Mouse (Mus musculus): ENCODE measurements around the gene Usp46. TPM values are rescaled to one million over a fixed set of nuclear protein-coding genes. Genes with fewer than 3 reads are reported as not detected.

Usp46 gene
- polyA plus RNA-seq (2015; fragmentation: Nextera tagmentation; extraction: Ambion mirVana), result 10.1 and 12.6 TPM in 2 replicates

- peak; percentile 92 for DNase-seq
- no peaks in the 10 kb centered on the region for H3K27me3 ChIP-seq (ENCODE audit: insufficient read depth, low read length)
- peak within 1 kb of the TSS; percentile 96 for H3K27ac ChIP-seq (ENCODE audit: low read depth)
- WGBS (ENCODE audit: insufficient replicate concordance), result under 1% methylated on average over 34 of the region's 89 CpGs
- H3K36me3 ChIP-seq (replicated peaks; ENCODE audit: insufficient read depth, low read length), result no peaks in the 10 kb centered on the region
- peak within 1 kb of the TSS; percentile 91 for H3K4me3 ChIP-seq (ENCODE audit: low read depth, low read length)
- no peaks in the 10 kb centered on the region for H3K9me3 ChIP-seq (ENCODE audit: low read length)
- H3K9ac ChIP-seq (replicated peaks), result peak within 1 kb of the TSS; percentile 85
- no peak; the same call in 1 of the 2 replicates for TF ChIP-seq CTCF (IDR thresholded peaks at IDR 0.05; ENCODE audit: low read depth)
- no peak for TF ChIP-seq EP300 (IDR thresholded peaks at IDR 0.05; ENCODE audit: low read depth)
- ATAC-seq, result peak; percentile 91
- peaks cover 42% of the 10 kb centered on the region for H3K4me1 ChIP-seq (ENCODE audit: insufficient read depth)
- H3K4me2 ChIP-seq (ENCODE audit: low read depth, low read length), result peak within 1 kb of the TSS; percentile 82
Measured at GRCm38 (mm10) chr5:74067831-74068713, at the start of gene Usp46. Usp46 (minus strand) TSS chr5:74068431.

DNA sequence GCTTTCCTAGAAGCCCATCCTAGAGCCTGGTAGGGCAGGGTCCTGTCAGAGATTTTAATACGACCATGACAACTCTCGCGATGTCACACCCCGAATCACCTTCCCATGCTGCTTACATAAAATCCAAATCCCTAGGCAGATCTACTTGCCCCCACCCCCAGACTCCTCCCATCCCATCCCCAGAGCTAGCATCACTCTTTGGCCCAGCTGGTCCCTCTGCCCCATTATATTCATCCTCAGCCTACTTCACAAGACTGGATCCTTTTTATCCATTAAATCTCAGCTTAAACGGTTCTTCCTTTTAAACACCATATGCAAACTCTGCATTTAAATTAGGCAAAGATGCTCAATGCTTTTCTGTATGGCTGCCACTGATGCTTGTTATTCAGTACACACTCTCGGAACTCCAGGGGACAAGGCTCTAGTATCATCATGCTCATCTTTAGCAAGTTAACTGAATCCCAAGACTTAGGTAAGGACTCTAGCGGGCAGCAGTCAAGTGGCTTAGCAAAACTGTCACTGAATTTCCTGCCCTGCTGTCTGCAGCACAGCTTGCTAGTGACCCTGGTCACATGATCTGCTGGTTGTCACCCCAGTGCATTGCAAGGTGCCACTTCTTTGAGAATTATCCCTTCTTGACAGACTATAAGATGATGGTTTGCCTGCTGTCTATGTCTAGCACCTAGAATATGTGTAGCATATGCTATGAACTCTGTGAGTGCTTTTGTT is 45.9 kb upstream of the Usp46 start:
- Histone ChIP-seq H3K4me2 (ENCODE audit: low read depth, low read length) (no peak overlapping the region), H3K4me1 (ENCODE audit: insufficient read depth) (no peaks in the 10 kb centered on the region), H3K27me3 (ENCODE audit: insufficient read depth, low read length) (no peaks in the 10 kb centered on the region), H3K27ac (ENCODE audit: low read depth) (no peak overlapping the region), H3K9me3 (ENCODE audit: low read length) (no peaks in the 10 kb centered on the region), H3K9ac (replicated peaks) (no peak overlapping the region), H3K36me3 (replicated peaks; ENCODE audit: insufficient read depth, low read length) (no peaks in the 10 kb centered on the region), H3K4me3 (ENCODE audit: low read depth, low read length) (no peak overlapping the region)
- ATAC-seq (no peak), DNase-seq (no peak)
- TF ChIP-seq EP300 (IDR thresholded peaks at IDR 0.05; ENCODE audit: low read depth) (no peak), CTCF (IDR thresholded peaks at IDR 0.05; ENCODE audit: low read depth) (no peak)
- WGBS (ENCODE audit: insufficient replicate concordance), result 83% methylated on average over 7 of the region's 7 CpGs

- H3K9ac ChIP-seq (replicated peaks), result no peak overlapping the region
- H3K27ac ChIP-seq (ENCODE audit: low read depth), result no peak overlapping the region
- ATAC-seq (no peak), DNase-seq (no peak)
- H3K4me3 ChIP-seq (ENCODE audit: low read depth, low read length), result no peak overlapping the region
- whole genome bisulfite sequencing (ENCODE audit: insufficient replicate concordance), result 76% methylated on average over 7 of the region's 7 CpGs
- no peaks in the 10 kb centered on the region for H3K27me3 ChIP-seq (ENCODE audit: insufficient read depth, low read length)
- no peaks in the 10 kb centered on the region for H3K4me1 ChIP-seq (ENCODE audit: insufficient read depth)
- H3K4me2 ChIP-seq (ENCODE audit: low read depth, low read length), result no peak overlapping the region
- H3K9me3 ChIP-seq (ENCODE audit: low read length), result no peaks in the 10 kb centered on the region
- H3K36me3 ChIP-seq (replicated peaks; ENCODE audit: insufficient read depth, low read length), result no peaks in the 10 kb centered on the region
- no peak for TF ChIP-seq CTCF (IDR thresholded peaks at IDR 0.05; ENCODE audit: low read depth)
- no peak for TF ChIP-seq EP300 (IDR thresholded peaks at IDR 0.05; ENCODE audit: low read depth)
Measured at GRCm38 (mm10) chr5:74105445-74105844, 37.2 kb upstream of the Usp46 start.

- Histone ChIP-seq H3K9ac (replicated peaks) (no peak overlapping the region), H3K27ac (ENCODE audit: low read depth) (no peak overlapping the region), H3K4me1 (ENCODE audit: insufficient read depth) (no peaks in the 10 kb centered on the region), H3K4me2 (ENCODE audit: low read depth, low read length) (no peak overlapping the region), H3K27me3 (ENCODE audit: insufficient read depth, low read length) (no peaks in the 10 kb centered on the region), H3K9me3 (ENCODE audit: low read length) (no peaks in the 10 kb centered on the region), H3K36me3 (replicated peaks; ENCODE audit: insufficient read depth, low read length) (no peaks in the 10 kb centered on the region), H3K4me3 (ENCODE audit: low read depth, low read length) (no peak overlapping the region)
- DNase-seq (no peak), ATAC-seq (no peak)
- 76% methylated on average over 6 of the region's 6 CpGs for WGBS (ENCODE audit: insufficient replicate concordance)
- no peak for TF ChIP-seq EP300 (IDR thresholded peaks at IDR 0.05; ENCODE audit: low read depth)
- no peak for TF ChIP-seq CTCF (IDR thresholded peaks at IDR 0.05; ENCODE audit: low read depth)
Measured at GRCm38 (mm10) chr5:74101761-74102160, 33.5 kb upstream of the Usp46 start.

DNA sequence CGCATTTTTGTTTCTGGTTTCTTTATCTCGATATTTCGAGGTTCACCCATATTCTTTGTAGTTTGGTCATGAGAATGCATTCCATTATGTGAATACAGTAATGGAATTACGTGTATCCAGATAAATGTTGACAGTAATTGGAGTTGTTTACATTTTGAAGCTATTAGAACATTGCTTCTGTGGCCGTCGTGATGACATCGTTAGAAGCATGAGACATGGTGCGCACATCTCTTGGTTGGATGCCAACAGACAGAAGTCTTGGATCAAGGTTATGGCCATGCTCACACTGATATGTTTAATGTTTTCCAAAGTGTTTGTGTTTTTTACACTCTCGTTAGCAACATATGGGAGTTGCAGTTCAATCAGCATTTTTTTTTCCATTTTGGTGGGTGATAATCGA is 30.8 kb upstream of the Usp46 start:
- 77% methylated on average over 10 of the region's 10 CpGs for WGBS (ENCODE audit: insufficient replicate concordance)
- no peak overlapping the region for H3K4me3 ChIP-seq (ENCODE audit: low read depth, low read length)
- no peak for TF ChIP-seq CTCF (IDR thresholded peaks at IDR 0.05; ENCODE audit: low read depth)
- H3K27me3 ChIP-seq (ENCODE audit: insufficient read depth, low read length), result no peaks in the 10 kb centered on the region
- ATAC-seq (no peak), DNase-seq (no peak)
- no peaks in the 10 kb centered on the region for H3K9me3 ChIP-seq (ENCODE audit: low read length)
- peaks cover 6% of the 10 kb centered on the region; the same call in 1 of the 2 replicates for H3K4me1 ChIP-seq (ENCODE audit: insufficient read depth)
- H3K4me2 ChIP-seq (ENCODE audit: low read depth, low read length), result no peak overlapping the region
- no peaks in the 10 kb centered on the region; the same call in 1 of the 2 replicates for H3K36me3 ChIP-seq (replicated peaks; ENCODE audit: insufficient read depth, low read length)
- no peak overlapping the region for H3K9ac ChIP-seq (replicated peaks)
- H3K27ac ChIP-seq (ENCODE audit: low read depth), result no peak overlapping the region

- no peak for ATAC-seq
- no peak overlapping the region for H3K4me2 ChIP-seq (ENCODE audit: low read depth, low read length)
- peaks cover 6% of the 10 kb centered on the region; the same call in 1 of the 2 replicates for H3K4me1 ChIP-seq (ENCODE audit: insufficient read depth)
- H3K9ac ChIP-seq (replicated peaks), result no peak overlapping the region
- 62% methylated on average over 10 of the region's 10 CpGs for WGBS (ENCODE audit: insufficient replicate concordance)
- TF ChIP-seq CTCF (IDR thresholded peaks at IDR 0.05; ENCODE audit: low read depth), result no peak
- H3K36me3 ChIP-seq (replicated peaks; ENCODE audit: insufficient read depth, low read length), result no peaks in the 10 kb centered on the region; the same call in 1 of the 2 replicates
- H3K4me3 ChIP-seq (ENCODE audit: low read depth, low read length), result no peak overlapping the region
- H3K9me3 ChIP-seq (ENCODE audit: low read length), result no peaks in the 10 kb centered on the region
- no peak for DNase-seq
- H3K27ac ChIP-seq (ENCODE audit: low read depth), result no peak overlapping the region
- no peaks in the 10 kb centered on the region for H3K27me3 ChIP-seq (ENCODE audit: insufficient read depth, low read length)
Measured at GRCm38 (mm10) chr5:74097854-74098220, 29.6 kb upstream of the Usp46 start.

Measured in liver, postnatal 0 days (tissue).